Mouse (Mus musculus): ENCODE data around the gene Scn8a.

DNA sequence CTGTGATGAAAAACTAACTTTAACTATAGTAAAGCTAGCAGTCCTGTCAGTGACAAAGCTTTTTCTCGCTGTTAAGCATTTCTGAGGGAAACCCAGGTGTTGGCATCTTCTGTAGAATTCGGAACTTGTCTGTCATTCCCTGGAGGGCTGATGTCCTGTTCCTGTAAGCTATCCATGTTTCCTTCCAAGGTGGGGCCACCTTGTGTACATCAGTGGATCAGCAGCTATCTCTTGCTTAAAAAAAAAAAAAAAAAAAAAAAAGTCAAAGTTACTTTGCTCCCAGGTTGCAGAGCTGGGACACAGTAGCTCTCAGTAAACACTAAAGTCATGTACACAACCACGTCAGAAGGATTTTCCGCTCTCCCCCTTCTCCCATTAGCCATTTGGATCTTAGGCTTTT lies 91.9 kb downstream of the Scn8a start:
- no peak for TF ChIP-seq CTCF (IDR thresholded peaks at IDR 0.05; ENCODE audit: control insufficient read depth, insufficient read depth, insufficient read length)
- no peak for TF ChIP-seq CEBPB (IDR thresholded peaks at IDR 0.05; ENCODE audit: low read depth)
- TF ChIP-seq MYOD1 (IDR thresholded peaks at IDR 0.05; ENCODE audit: control insufficient read depth, insufficient read length, low read depth): no peak
- no peak for TF ChIP-seq MAX (IDR thresholded peaks at IDR 0.05)
- TF ChIP-seq USF1 (IDR thresholded peaks at IDR 0.05; ENCODE audit: low read depth): no peak
- TF ChIP-seq MYOG (IDR thresholded peaks at IDR 0.05; ENCODE audit: control insufficient read depth, extremely low read depth, insufficient read length): no peak
